Mouse (Mus musculus): Measurements from ENCODE around the gene Rbm17. TPM values are rescaled to one million over a fixed set of nuclear protein-coding genes. Genes with fewer than 3 reads are reported as not detected.

Gene Rbm17
- polyA plus RNA-seq, 1 experiment from 2014 or later, result 166 TPM

GRCm38 (mm10) chr2:11578187-11578586 is 25.8 kb downstream of the Rbm17 start:
- WGBS, result 92% methylated on average over 6 of the region's 6 CpGs
- Histone ChIP-seq H3K4me3 (no peak overlapping the region), H3K9ac (replicated peaks) (no peak overlapping the region), H3K4me1 (no peaks in the 10 kb centered on the region), H3K27me3 (no peaks in the 10 kb centered on the region), H3K36me3 (peaks cover 14% of the 10 kb centered on the region), H3K4me2 (replicated peaks) (no peak overlapping the region), H3K9me3 (0 out of 2 replicates have a peak, but pooled peaks cover 6% of the 10 kb centered on the region), H3K27ac (replicated peaks) (no peak overlapping the region)
- no peak for ATAC-seq (ENCODE audit: low FRiP score, low read depth)

GRCm38 (mm10) chr2:11573684-11574083 is 30.3 kb downstream of the Rbm17 start:
- Histone ChIP-seq H3K27me3 (no peaks in the 10 kb centered on the region), H3K27ac (replicated peaks) (no peak overlapping the region), H3K36me3 (no peaks in the 10 kb centered on the region), H3K9ac (replicated peaks) (no peak overlapping the region), H3K4me2 (replicated peaks) (no peak overlapping the region), H3K4me1 (no peaks in the 10 kb centered on the region), H3K4me3 (no peak overlapping the region), H3K9me3 (no peaks in the 10 kb centered on the region)
- WGBS, result 95% methylated on average over 1 of the region's 1 CpGs
- ATAC-seq (ENCODE audit: low FRiP score, low read depth), result no peak

- no peak overlapping the region for H3K4me2 ChIP-seq (replicated peaks)
- 43% methylated on average over 6 of the region's 6 CpGs for WGBS
- H3K4me3 ChIP-seq, result no peak overlapping the region
- no peak for ATAC-seq (ENCODE audit: low FRiP score, low read depth)
- no peaks in the 10 kb centered on the region for H3K36me3 ChIP-seq
- no peaks in the 10 kb centered on the region for H3K27me3 ChIP-seq
- no peaks in the 10 kb centered on the region for H3K4me1 ChIP-seq
- H3K27ac ChIP-seq (replicated peaks), result no peak overlapping the region
- H3K9me3 ChIP-seq, result no peaks in the 10 kb centered on the region
- H3K9ac ChIP-seq (replicated peaks), result no peak overlapping the region
Observed at GRCm38 (mm10) chr2:11571004-11571535, 32.9 kb downstream of the Rbm17 start.

- H3K27me3 ChIP-seq, result no peaks in the 10 kb centered on the region
- no peak overlapping the region for H3K4me2 ChIP-seq (replicated peaks)
- no peaks in the 10 kb centered on the region for H3K9me3 ChIP-seq
- ATAC-seq (ENCODE audit: low FRiP score, low read depth), result no peak
- no peaks in the 10 kb centered on the region for H3K4me1 ChIP-seq
- WGBS, result 86% methylated on average over 7 of the region's 7 CpGs
- H3K27ac ChIP-seq (replicated peaks), result no peak overlapping the region
- no peak overlapping the region for H3K4me3 ChIP-seq
- H3K36me3 ChIP-seq, result no peaks in the 10 kb centered on the region
- H3K9ac ChIP-seq (replicated peaks), result no peak overlapping the region
Observed at GRCm38 (mm10) chr2:11568471-11568870, 35.5 kb downstream of the Rbm17 start.

- H3K4me1 ChIP-seq, result no peaks in the 10 kb centered on the region
- no peaks in the 10 kb centered on the region for H3K9me3 ChIP-seq
- no peaks in the 10 kb centered on the region for H3K27me3 ChIP-seq
- WGBS, result 68% methylated on average over 4 of the region's 4 CpGs
- no peak overlapping the region for H3K27ac ChIP-seq (replicated peaks)
- no peak overlapping the region for H3K4me3 ChIP-seq
- no peak overlapping the region for H3K9ac ChIP-seq (replicated peaks)
- no peak for ATAC-seq (ENCODE audit: low FRiP score, low read depth)
- no peak overlapping the region for H3K4me2 ChIP-seq (replicated peaks)
- no peaks in the 10 kb centered on the region for H3K36me3 ChIP-seq
Observed at GRCm38 (mm10) chr2:11567781-11568362, 36.1 kb downstream of the Rbm17 start.

- Histone ChIP-seq H3K4me3 (no peak overlapping the region), H3K36me3 (no peaks in the 10 kb centered on the region), H3K9me3 (no peaks in the 10 kb centered on the region), H3K4me1 (no peaks in the 10 kb centered on the region), H3K27ac (replicated peaks) (no peak overlapping the region), H3K4me2 (replicated peaks) (no peak overlapping the region), H3K27me3 (no peaks in the 10 kb centered on the region), H3K9ac (replicated peaks) (no peak overlapping the region)
- WGBS, result 86% methylated on average over 3 of the region's 3 CpGs
- ATAC-seq (ENCODE audit: low FRiP score, low read depth), result no peak
Observed at GRCm38 (mm10) chr2:11566898-11567297, 37.1 kb downstream of the Rbm17 start.

GRCm38 (mm10) chr2:11566241-11566640 is 37.7 kb downstream of the Rbm17 start:
- H3K27ac ChIP-seq (replicated peaks), result no peak overlapping the region
- 78% methylated on average over 7 of the region's 7 CpGs for WGBS
- no peaks in the 10 kb centered on the region for H3K4me1 ChIP-seq
- H3K9me3 ChIP-seq, result no peaks in the 10 kb centered on the region
- H3K36me3 ChIP-seq, result no peaks in the 10 kb centered on the region
- H3K4me2 ChIP-seq (replicated peaks), result no peak overlapping the region
- ATAC-seq (ENCODE audit: low FRiP score, low read depth), result no peak
- no peak overlapping the region for H3K4me3 ChIP-seq
- H3K9ac ChIP-seq (replicated peaks), result no peak overlapping the region
- no peaks in the 10 kb centered on the region for H3K27me3 ChIP-seq

GRCm38 (mm10) chr2:11564768-11565167 is 39.2 kb downstream of the Rbm17 start:
- no peak for ATAC-seq (ENCODE audit: low FRiP score, low read depth)
- H3K4me1 ChIP-seq, result no peaks in the 10 kb centered on the region
- no peak overlapping the region for H3K4me3 ChIP-seq
- no peak overlapping the region for H3K27ac ChIP-seq (replicated peaks)
- H3K36me3 ChIP-seq, result no peaks in the 10 kb centered on the region
- H3K27me3 ChIP-seq, result no peaks in the 10 kb centered on the region
- H3K4me2 ChIP-seq (replicated peaks), result no peak overlapping the region
- no peaks in the 10 kb centered on the region for H3K9me3 ChIP-seq
- 89% methylated on average over 6 of the region's 6 CpGs for WGBS
- H3K9ac ChIP-seq (replicated peaks), result no peak overlapping the region

GRCm38 (mm10) chr2:11563256-11563655 is 40.7 kb downstream of the Rbm17 start:
- Histone ChIP-seq H3K4me2 (replicated peaks) (no peak overlapping the region), H3K9ac (replicated peaks) (no peak overlapping the region), H3K4me3 (no peak overlapping the region), H3K9me3 (no peaks in the 10 kb centered on the region), H3K4me1 (no peaks in the 10 kb centered on the region), H3K36me3 (no peaks in the 10 kb centered on the region), H3K27me3 (no peaks in the 10 kb centered on the region), H3K27ac (replicated peaks) (no peak overlapping the region)
- no peak for ATAC-seq (ENCODE audit: low FRiP score, low read depth)
- whole genome bisulfite sequencing, result 95% methylated on average over 17 of the region's 17 CpGs

- no peak overlapping the region for H3K27ac ChIP-seq (replicated peaks)
- H3K4me3 ChIP-seq, result no peak overlapping the region
Observed at GRCm38 (mm10) chr2:11558654-11559053, 45.3 kb downstream of the Rbm17 start.

GRCm38 (mm10) chr2:11557244-11557643 is 46.7 kb downstream of the Rbm17 start:
- Histone ChIP-seq H3K9me3 (no peaks in the 10 kb centered on the region), H3K36me3 (no peaks in the 10 kb centered on the region), H3K4me3 (no peak overlapping the region), H3K4me1 (peaks cover 13% of the 10 kb centered on the region), H3K27ac (replicated peaks) (no peak overlapping the region), H3K4me2 (replicated peaks) (no peak overlapping the region), H3K27me3 (peaks cover 31% of the 10 kb centered on the region), H3K9ac (replicated peaks) (no peak overlapping the region)
- WGBS, result 62% methylated on average over 3 of the region's 3 CpGs
- ATAC-seq (ENCODE audit: low FRiP score, low read depth), result no peak

More at GRCm38 (mm10) chr2:11558654-11559053, 45.3 kb downstream of the Rbm17 start:
- WGBS, result 86% methylated on average over 7 of the region's 7 CpGs
- Histone ChIP-seq H3K4me1 (0 out of 2 replicates have a peak, but pooled peaks cover under 1% of the 10 kb centered on the region), H3K27me3 (peaks cover 17% of the 10 kb centered on the region), H3K36me3 (no peaks in the 10 kb centered on the region), H3K9me3 (no peaks in the 10 kb centered on the region), H3K4me2 (replicated peaks) (no peak overlapping the region), H3K9ac (replicated peaks) (no peak overlapping the region)
- ATAC-seq (ENCODE audit: low FRiP score, low read depth), result no peak

GRCm38 (mm10) chr2:11555316-11555715 is 48.6 kb downstream of the Rbm17 start:
- H3K27me3 ChIP-seq, result peaks cover 39% of the 10 kb centered on the region
- no peak for ATAC-seq (ENCODE audit: low FRiP score, low read depth)
- H3K4me3 ChIP-seq, result no peak overlapping the region
- H3K9me3 ChIP-seq, result no peaks in the 10 kb centered on the region
- H3K36me3 ChIP-seq, result no peaks in the 10 kb centered on the region
- H3K4me2 ChIP-seq (replicated peaks), result no peak overlapping the region
- H3K27ac ChIP-seq (replicated peaks), result no peak overlapping the region
- H3K4me1 ChIP-seq, result peaks cover 13% of the 10 kb centered on the region
- H3K9ac ChIP-seq (replicated peaks), result no peak overlapping the region
- 54% methylated on average over 6 of the region's 6 CpGs for WGBS

Data from midbrain, embryonic 12.5 days (tissue).